Mouse (Mus musculus) heart, embryonic 14.5 days (tissue): ENCODE results near the gene Glb1l. TPM values are rescaled to one million over a fixed set of nuclear protein-coding genes. Genes with fewer than 3 reads are reported as not detected.

ENCODE experiments used
- ATAC-seq: fragments of 200-750 bp; cut with Nextera tagmentation; 2 replicates; pipeline ENCODE4 v1.8.0; 2017; ENCODE audit warnings: low read depth, moderate TSS enrichment; ENCODE audit not compliant: insufficient number of reproducible peaks, insufficient read depth, low FRiP score
- H3K27ac ChIP-seq, 2 experiments: fragments of 200-500 bp in 1 of 2; fragments of 300-500 bp in 1 of 2; sonication (generic) in 1 of 2; replicated peaks in 1 of 2; 2 replicates each; pipeline ENCODE4 v1.5.1; 2012 to 2014; ENCODE audit warnings: low read depth in 2 of 2, low read length in 2 of 2, control low read depth in 1 of 2, mild to moderate bottlenecking in 1 of 2, mixed read lengths in 1 of 2; ENCODE audit not compliant: control insufficient read depth in 1 of 2, insufficient read depth in 1 of 2
- H3K27me3 ChIP-seq: fragments of 300-500 bp; sonication (generic); 2 replicates; pipeline ENCODE4 v1.6.1; 2014; ENCODE audit warnings: mild to moderate bottlenecking, low read length, control low read depth; ENCODE audit not compliant: control insufficient read depth, insufficient read depth
- H3K36me3 ChIP-seq: fragments of 300-500 bp; sonication (generic); 2 replicates; pipeline ENCODE4 v1.6.1; 2014; ENCODE audit warnings: mild to moderate bottlenecking, control low read depth, low read length, mixed read lengths; ENCODE audit not compliant: control insufficient read depth, insufficient read depth
- H3K4me1 ChIP-seq, 2 experiments: fragments of 200-500 bp in 1 of 2; fragments of 300-500 bp in 1 of 2; sonication (generic) in 1 of 2; 2 replicates each; pipeline ENCODE4 v1.6.1; 2012 to 2014; ENCODE audit warnings: low read length in 2 of 2, control low read depth in 1 of 2, mixed read lengths in 1 of 2; ENCODE audit not compliant: control insufficient read depth in 2 of 2, insufficient read depth in 2 of 2
- H3K4me2 ChIP-seq: fragments of 300-500 bp; sonication (generic); 2 replicates; pipeline ENCODE4 v1.6.1; 2014; ENCODE audit warnings: mild to moderate bottlenecking, low read length
- H3K4me3 ChIP-seq, 2 experiments: fragments of 200-500 bp in 1 of 2; fragments of 300-500 bp in 1 of 2; sonication (generic) in 1 of 2; 2 replicates each; pipeline ENCODE4 v1.5.1; 2012 to 2014; ENCODE audit warnings: low read length in 2 of 2, mild to moderate bottlenecking in 2 of 2, control low read depth in 1 of 2, low read depth in 1 of 2, moderate library complexity in 1 of 2; ENCODE audit not compliant: control insufficient read depth in 1 of 2, insufficient read depth in 1 of 2
- H3K9ac ChIP-seq: fragments of 300-500 bp; sonication (generic); 2 replicates; pipeline ENCODE4 v1.6.1; 2014; ENCODE audit warnings: mild to moderate bottlenecking, low read length
- H3K9me3 ChIP-seq: fragments of 300-500 bp; sonication (generic); 2 replicates; pipeline ENCODE4 v1.6.1; 2016; ENCODE audit warnings: low read length, control low read depth; ENCODE audit not compliant: control insufficient read depth
- WGBS: fragments of 180-500 bp; shearing (Covaris S2); extraction: QIAGEN DNeasy Blood & Tissue Kit; methylation state at CpG from one replicate; pipeline ENCODE4 v1.1.7; 2014; 5-methylcytosine and 5-hydroxymethylcytosine counted together
- polyA plus RNA-seq: library from polyadenylated mRNA; unstranded; fragments of >200 nt; fragmentation: Nextera tagmentation; extraction: Ambion mirVana; gene quantifications from 2 replicates; pipeline ENCODE4 v1.2.1, GENCODE M21; 2014

Gene Glb1l
- 7.2 and 8.4 TPM in 2 replicates for polyA plus RNA-seq

DNA sequence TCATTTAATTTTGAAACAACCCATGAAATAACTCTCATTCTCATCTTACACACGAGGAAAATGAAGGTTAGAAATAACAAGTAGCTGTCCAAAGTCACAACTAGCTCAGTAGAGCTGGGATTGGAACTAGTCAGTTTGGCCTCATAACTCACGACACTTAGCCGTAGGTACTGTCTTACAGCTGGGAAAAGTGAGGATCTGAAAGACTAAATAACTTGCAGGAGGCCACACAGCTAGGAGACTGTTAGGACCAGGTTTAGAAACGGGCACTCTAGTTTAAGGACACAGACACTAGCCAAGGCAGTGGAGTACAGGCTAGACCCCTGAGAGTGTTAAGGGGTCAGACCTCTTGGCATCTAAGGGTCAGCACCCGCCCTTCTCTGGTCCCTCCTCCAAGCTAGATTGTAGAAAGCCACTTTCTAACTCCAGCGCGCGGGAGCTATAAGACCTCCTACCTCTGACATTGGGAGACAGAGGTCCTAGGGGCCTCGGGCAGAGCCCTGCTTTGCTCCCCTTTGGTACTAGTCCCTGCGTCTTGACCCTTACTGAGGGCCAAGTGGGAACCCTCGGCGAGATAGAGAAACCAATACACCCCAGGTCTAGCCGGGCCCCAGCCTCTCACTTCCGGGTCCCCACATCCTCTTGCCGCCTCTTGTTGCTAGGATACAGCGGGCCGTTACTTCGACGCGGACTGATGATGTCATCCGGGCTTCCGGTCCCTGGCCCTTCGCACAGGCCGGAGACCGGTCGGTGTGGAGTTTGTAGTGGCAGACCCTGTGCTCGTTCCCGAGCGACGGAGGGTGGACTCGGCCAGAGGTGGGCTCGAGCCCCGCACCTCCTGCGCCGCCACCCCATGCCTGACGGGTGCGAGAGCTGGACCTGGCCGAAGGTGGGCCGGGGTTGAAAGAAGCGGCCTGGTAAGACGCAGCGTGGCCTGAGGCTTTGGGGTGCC lies at the start of gene Glb1l, which contains the start of gene Stk16:
Gene Glb1l, minus strand, starts transcription at position 678 of the 952 bp plus-strand sequence.
Gene Stk16, plus strand, starts transcription at position 703 of the 952 bp plus-strand sequence.
- no peaks in the 10 kb centered on the region for H3K9me3 ChIP-seq
- peaks cover 6% of the 10 kb centered on the region; the same call in 1 of the 2 replicates for H3K27me3 ChIP-seq
- H3K4me1 ChIP-seq, result peaks cover 10 to 16% of the 10 kb centered on the region in 2 experiments; a peak in 3 of 4 replicates
- peak within 1 kb of the TSS; percentile 93 for H3K4me2 ChIP-seq
- peak within 1 kb of the TSS; percentile 71 to 97 for H3K4me3 ChIP-seq
- peak within 1 kb of the TSS; percentile 97 for H3K9ac ChIP-seq
- ATAC-seq, result peak; percentile 91
- WGBS, result 5% methylated on average over 42 of the region's 42 CpGs
- peaks cover 38% of the 10 kb centered on the region for H3K36me3 ChIP-seq
- H3K27ac ChIP-seq, result peak within 1 kb of the TSS in 1 of 2 experiments; percentile 15; a peak in 2 of 4 replicates

GRCm38 (mm10) chr1:75255516-75256046 lies 45.0 kb upstream of the Glb1l start:
- 52% methylated on average over 10 of the region's 10 CpGs for WGBS
- H3K27me3 ChIP-seq, result no peaks in the 10 kb centered on the region
- no peaks in the 10 kb centered on the region for H3K36me3 ChIP-seq
- no peak overlapping the region for H3K27ac ChIP-seq
- no peak for ATAC-seq
- H3K9me3 ChIP-seq, result no peaks in the 10 kb centered on the region
- no peak overlapping the region for H3K4me3 ChIP-seq
- no peak overlapping the region for H3K4me2 ChIP-seq
- no peak overlapping the region for H3K9ac ChIP-seq
- peaks cover 0 to 5% of the 10 kb centered on the region in 2 experiments; a peak in 1 of 4 replicates for H3K4me1 ChIP-seq

GRCm38 (mm10) chr1:75254625-75255013 lies 44.0 kb upstream of the Glb1l start:
- H3K36me3 ChIP-seq, result no peaks in the 10 kb centered on the region

DNA sequence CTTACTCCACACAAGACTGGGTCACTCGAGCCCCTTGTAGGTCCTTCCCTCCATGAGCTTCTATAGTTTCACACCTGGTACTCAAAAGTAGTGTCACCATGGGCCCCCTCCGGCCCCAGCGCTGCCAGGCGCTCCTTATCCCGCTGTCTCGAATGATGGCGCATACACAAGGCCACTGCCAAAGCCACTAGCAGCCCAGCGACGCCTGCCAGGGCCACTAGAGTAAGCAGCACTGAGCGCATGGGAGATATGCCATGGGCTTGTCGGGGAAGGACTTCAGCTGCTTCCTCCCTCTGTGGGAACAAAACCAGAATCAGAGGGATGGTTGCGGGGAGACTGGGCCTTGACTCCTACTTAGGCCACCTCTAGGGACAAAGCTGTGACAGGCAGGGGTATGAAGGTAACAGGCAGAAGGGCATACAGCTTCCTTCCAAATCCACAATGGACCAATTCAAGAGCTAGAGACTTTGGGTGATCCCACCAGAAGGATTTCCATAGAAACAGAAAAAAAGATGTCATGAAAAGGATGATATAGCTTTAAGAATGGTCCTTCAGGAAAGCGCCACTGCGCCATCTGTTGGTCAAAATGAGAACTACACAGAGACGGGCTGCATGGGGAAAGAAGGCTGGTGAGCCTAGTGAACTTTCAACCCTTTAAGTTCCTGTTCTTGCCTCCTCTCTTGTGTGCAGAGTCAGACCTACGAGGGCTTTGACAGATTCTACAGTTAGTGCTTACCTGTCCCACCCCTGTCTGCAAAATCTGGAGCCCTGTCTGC lies 43.4 kb upstream of the Glb1l start:
- Histone ChIP-seq H3K27me3 (no peaks in the 10 kb centered on the region), H3K9ac (no peak overlapping the region), H3K36me3 (no peaks in the 10 kb centered on the region), H3K9me3 (no peaks in the 10 kb centered on the region), H3K27ac (no peak overlapping the region), H3K4me3 (no peak overlapping the region), H3K4me1 (peaks cover 6% of the 10 kb centered on the region in 2 experiments), H3K4me2 (no peak overlapping the region)
- 61% methylated on average over 16 of the region's 16 CpGs for WGBS
- ATAC-seq, result no peak

More at GRCm38 (mm10) chr1:75254625-75255013, 44.0 kb upstream of the Glb1l start:
- Histone ChIP-seq H3K4me2 (no peak overlapping the region), H3K27ac (no peak overlapping the region), H3K4me1 (peaks cover under 1 to 5% of the 10 kb centered on the region in 2 experiments; a peak in 2 of 4 replicates), H3K9me3 (no peaks in the 10 kb centered on the region), H3K4me3 (no peak overlapping the region), H3K27me3 (no peaks in the 10 kb centered on the region), H3K9ac (no peak overlapping the region)
- WGBS, result 64% methylated on average over 8 of the region's 8 CpGs
- ATAC-seq, result no peak

DNA sequence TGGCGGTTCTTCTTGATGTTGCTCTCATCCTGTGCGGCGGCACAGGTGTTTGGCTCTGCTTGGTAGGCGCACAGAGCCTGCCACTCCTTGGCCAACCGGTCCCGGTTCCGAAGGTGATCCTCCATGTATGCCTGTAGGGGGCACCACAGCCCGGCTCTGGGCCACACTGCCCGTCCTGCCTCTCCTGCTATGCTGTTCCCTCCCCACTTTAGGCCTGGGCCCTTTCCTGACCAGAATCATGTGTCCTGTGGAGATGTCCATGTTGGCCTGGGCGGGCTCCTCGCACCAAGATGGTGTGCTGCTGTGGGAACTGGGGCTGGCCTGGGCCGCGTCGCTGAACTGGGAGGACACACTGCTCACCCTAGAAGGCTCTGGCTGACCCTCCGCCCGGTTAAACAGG lies 42.4 kb upstream of the Glb1l start:
- H3K36me3 ChIP-seq, result no peaks in the 10 kb centered on the region
- no peak overlapping the region for H3K4me2 ChIP-seq
- no peak overlapping the region for H3K27ac ChIP-seq
- no peaks in the 10 kb centered on the region for H3K27me3 ChIP-seq
- no peak for ATAC-seq
- no peak overlapping the region for H3K9ac ChIP-seq
- peaks cover 14% of the 10 kb centered on the region in 2 experiments for H3K4me1 ChIP-seq
- H3K4me3 ChIP-seq, result no peak overlapping the region
- H3K9me3 ChIP-seq, result no peaks in the 10 kb centered on the region
- WGBS, result 64% methylated on average over 16 of the region's 16 CpGs

- no peak for ATAC-seq
- no peak overlapping the region for H3K9ac ChIP-seq
- no peaks in the 10 kb centered on the region for H3K9me3 ChIP-seq
- 64% methylated on average over 13 of the region's 13 CpGs for WGBS
- no peak overlapping the region for H3K4me2 ChIP-seq
- H3K4me1 ChIP-seq, result peaks cover 21 to 22% of the 10 kb centered on the region in 2 experiments
- no peaks in the 10 kb centered on the region for H3K27me3 ChIP-seq
- no peak overlapping the region for H3K4me3 ChIP-seq
- no peaks in the 10 kb centered on the region for H3K36me3 ChIP-seq
- no peak overlapping the region for H3K27ac ChIP-seq
These were observed 41.7 kb upstream of the Glb1l start for GRCm38 (mm10) chr1:75252308-75252707.
